Mouse (Mus musculus): Measurements from ENCODE around the gene Tmem169.

DNA sequence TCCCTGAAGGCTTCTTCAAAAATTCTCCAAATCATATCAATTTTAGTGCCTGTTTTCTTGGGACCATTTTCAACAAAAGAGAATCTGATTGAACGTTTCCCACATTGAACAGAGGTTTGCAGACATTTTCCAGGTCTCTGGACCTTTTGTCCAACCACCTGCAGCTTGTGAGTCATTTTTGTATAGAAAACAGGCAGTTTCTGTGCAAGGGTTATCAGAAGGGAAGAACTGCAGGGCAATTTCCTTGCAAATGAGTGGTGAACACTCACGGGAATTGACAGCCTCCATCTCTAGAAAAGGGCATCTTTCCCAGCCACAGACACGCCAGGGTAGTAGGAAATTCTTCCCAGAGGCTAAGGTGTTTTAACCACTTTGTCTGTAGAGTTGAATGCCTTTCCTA, 22.1 kb downstream of the Tmem169 start:
- no peak for TF ChIP-seq CTCF (IDR thresholded peaks at IDR 0.05; ENCODE audit: extremely low read depth, insufficient read depth, insufficient read length, insufficient replicate concordance)
- no peak for TF ChIP-seq POLR2A (IDR thresholded peaks at IDR 0.05; ENCODE audit: low read depth, low read length)
